28 mouse cellular contexts compared by ENCODE assay signal in the genomic region with DNA sequence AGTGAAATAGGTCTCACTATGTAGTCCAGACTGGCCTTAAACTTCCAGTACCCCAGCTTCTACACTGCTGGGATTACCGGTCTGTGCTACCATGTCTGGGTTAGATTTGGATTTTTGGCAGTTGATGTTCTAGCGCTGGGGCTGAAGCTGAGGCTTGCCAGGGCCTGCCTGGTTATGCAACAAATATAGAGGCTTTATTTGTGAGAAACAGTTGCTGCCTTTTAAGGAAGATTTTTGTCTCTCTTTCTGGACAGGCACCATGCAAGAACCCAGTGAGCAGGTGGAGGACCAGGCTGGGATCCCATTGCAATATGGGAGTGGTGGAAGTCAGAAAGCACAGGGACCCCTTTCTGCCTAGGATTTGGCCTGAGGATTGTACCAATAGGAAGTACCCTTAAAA. TPM values are rescaled to one million over a fixed set of nuclear protein-coding genes. Genes with fewer than 3 reads are reported as not detected.
DNase-seq lines count a peak whose midpoint lies in the region; ATAC-seq and TF ChIP-seq lines count a peak whose summit lies in the region.
"Had no signal": no experiment of that assay in that cellular context is flagged by ENCODE, and none has a peak within 500 bp of the region (broad histone marks: within the 10 kb centered on the region; RNA-seq: fewer than 3 reads in every experiment).

No protein-coding gene starts in this region.

- H3K4me1 ChIP-seq in forebrain, embryonic 11.5 days (replicated peaks; ENCODE audit: control insufficient read depth, insufficient read depth, low read length), result no peaks in the 10 kb centered on the region
- H3K4me1 ChIP-seq in forebrain, embryonic 10.5 days, result peaks cover 15% of the 10 kb centered on the region
- H3K4me1 ChIP-seq in liver, adult 2 months (ENCODE audit: control insufficient read depth, insufficient read depth, low read length), result 0 out of 2 replicates have a peak, but pooled peaks cover 5% of the 10 kb centered on the region
- H3K4me1 ChIP-seq in liver, embryonic 11.5 days (replicated peaks; ENCODE audit: control insufficient read depth, insufficient read depth, low read length), result peaks cover 6% of the 10 kb centered on the region

- DNase-seq in forebrain, embryonic 11.5 days (ENCODE audit: low spot score), result peak; percentile 41
- DNase-seq in forebrain, embryonic 10.5 days (ENCODE audit: extremely low spot score, low spot score), result no peak
- peak; percentile 12 for DNase-seq in liver, adult 2 months (ENCODE audit: extremely low read depth, low read depth, low spot score)
- DNase-seq in liver, embryonic 11.5 days (ENCODE audit: low spot score), result no peak
- peak; percentile 8 for DNase-seq in skeletal muscle tissue, adult 2 months (ENCODE audit: low read depth, low spot score)
- DNase-seq in gastrocnemius, adult 18-20 months (ENCODE audit: low spot score), result no peak
- DNase-seq: adrenal gland, adult 2 months; adrenal gland, postnatal 10 days; adrenal gland, postnatal 25 days; B cell, adult 2 months; cerebellum, adult 11 months; cerebellum, adult 18-20 months; cerebellum, adult 8-10 months; cerebellum, adult 9-11 months; cerebellum, postnatal 14 days; cerebellum, postnatal 36 days; embryo, embryonic 11 days; forebrain, postnatal 0 days had no signal

- no peaks in the 10 kb centered on the region for H3K79me2 ChIP-seq in liver, adult 2 months (ENCODE audit: control insufficient read depth, insufficient read depth, low read length)

- no peak for ATAC-seq in forebrain, embryonic 11.5 days (replicated peaks; ENCODE audit: low FRiP score)
- ATAC-seq in liver, embryonic 11.5 days (replicated peaks; ENCODE audit: low FRiP score), result no peak
- ATAC-seq: activated CD4-positive, CD25-positive, alpha-beta regulatory T cell, adult 4 months; CD4-positive, CD25-positive, alpha-beta regulatory T cell, adult 4 months; forebrain, embryonic 13.5 days; forebrain, embryonic 15.5 days; forebrain, postnatal 0 days; Patski had no signal

- TF ChIP-seq POLR2A in liver, adult 2 months (IDR thresholded peaks at IDR 0.05; ENCODE audit: extremely low read depth, insufficient read depth, low read length), result no peak

- no peak overlapping the region for H3K27ac ChIP-seq in forebrain, embryonic 11.5 days (ENCODE audit: low read depth, low read length)
- no peak overlapping the region for H3K27ac ChIP-seq in forebrain, embryonic 10.5 days
- H3K27ac ChIP-seq in liver, adult 2 months (replicated peaks; ENCODE audit: insufficient read depth, low read depth, low read length), result no peak overlapping the region
- H3K27ac ChIP-seq in liver, embryonic 11.5 days (ENCODE audit: low read depth, low read length), result no peak overlapping the region
- H3K27ac ChIP-seq: embryonic facial prominence, embryonic 13.5 days; embryonic facial prominence, embryonic 15.5 days; forebrain, embryonic 13.5 days; forebrain, embryonic 15.5 days had no signal

- H3K4me2 ChIP-seq in forebrain, embryonic 11.5 days (ENCODE audit: low read depth, low read length, severe bottlenecking), result no peak overlapping the region
- H3K4me2 ChIP-seq in liver, embryonic 11.5 days, result no peak overlapping the region
- H3K4me2 ChIP-seq: embryonic facial prominence, embryonic 13.5 days; embryonic facial prominence, embryonic 15.5 days; forebrain, embryonic 13.5 days; forebrain, embryonic 15.5 days had no signal

- WGBS in forebrain, embryonic 11.5 days, result 92% methylated on average over 2 of the region's 2 CpGs
- 96% methylated on average over 2 of the region's 2 CpGs for WGBS in forebrain, embryonic 10.5 days
- 86% methylated on average over 2 of the region's 2 CpGs for WGBS in liver, adult 2 months
- 97% methylated on average over 2 of the region's 2 CpGs for WGBS in liver, embryonic 11.5 days

- no peak for TF ChIP-seq CTCF in liver, adult 2 months (IDR thresholded peaks at IDR 0.05; ENCODE audit: low read depth, low read length)

- no peaks in the 10 kb centered on the region for H3K27me3 ChIP-seq in forebrain, embryonic 11.5 days (ENCODE audit: control insufficient read depth, insufficient read depth, low read length)
- 0 out of 2 replicates have a peak, but pooled peaks cover under 1% of the 10 kb centered on the region for H3K27me3 ChIP-seq in forebrain, embryonic 10.5 days (ENCODE audit: poor library complexity, severe bottlenecking)
- H3K27me3 ChIP-seq in liver, adult 2 months (ENCODE audit: control insufficient read depth, insufficient read depth, low read length), result no peaks in the 10 kb centered on the region
- no peaks in the 10 kb centered on the region for H3K27me3 ChIP-seq in liver, embryonic 11.5 days (replicated peaks; ENCODE audit: control insufficient read depth, insufficient read depth, low read length)
- H3K27me3 ChIP-seq: embryonic facial prominence, embryonic 13.5 days; embryonic facial prominence, embryonic 15.5 days; forebrain, embryonic 13.5 days; forebrain, embryonic 15.5 days; Patski had no signal

- no peak overlapping the region for H3K4me3 ChIP-seq in forebrain, embryonic 11.5 days (ENCODE audit: low read depth, low read length)
- no peak overlapping the region for H3K4me3 ChIP-seq in forebrain, embryonic 10.5 days
- no peak overlapping the region for H3K4me3 ChIP-seq in liver, adult 2 months (ENCODE audit: insufficient read depth, low read depth, low read length)
- H3K4me3 ChIP-seq in liver, embryonic 11.5 days (ENCODE audit: low read depth, low read length), result no peak overlapping the region
- H3K4me3 ChIP-seq: embryonic facial prominence, embryonic 13.5 days; embryonic facial prominence, embryonic 15.5 days; erythroblast, embryonic 14.5 days; forebrain, embryonic 13.5 days; forebrain, embryonic 15.5 days had no signal

- no peak overlapping the region for H3K9ac ChIP-seq in forebrain, embryonic 11.5 days (ENCODE audit: low read length)
- H3K9ac ChIP-seq in liver, adult 2 months (ENCODE audit: low read depth, low read length), result no peak overlapping the region
- H3K9ac ChIP-seq in liver, embryonic 11.5 days (ENCODE audit: low read depth, low read length), result no peak overlapping the region
- H3K9ac ChIP-seq: embryonic facial prominence, embryonic 13.5 days; embryonic facial prominence, embryonic 15.5 days; forebrain, embryonic 13.5 days; forebrain, embryonic 15.5 days; forebrain, postnatal 0 days had no signal

- no peaks in the 10 kb centered on the region for H3K36me3 ChIP-seq in forebrain, embryonic 11.5 days (ENCODE audit: control insufficient read depth, insufficient read depth, low read length)
- no peaks in the 10 kb centered on the region for H3K36me3 ChIP-seq in forebrain, embryonic 10.5 days (replicated peaks)
- H3K36me3 ChIP-seq in liver, adult 2 months (ENCODE audit: control insufficient read depth, insufficient read depth, low read length), result no peaks in the 10 kb centered on the region
- no peaks in the 10 kb centered on the region for H3K36me3 ChIP-seq in liver, embryonic 11.5 days (ENCODE audit: control insufficient read depth, insufficient read depth, low read length)
- H3K36me3 ChIP-seq: embryonic facial prominence, embryonic 13.5 days; embryonic facial prominence, embryonic 15.5 days; forebrain, embryonic 15.5 days; G1E had no signal

- no peaks in the 10 kb centered on the region for H3K9me3 ChIP-seq in forebrain, embryonic 11.5 days (ENCODE audit: control insufficient read depth, low read length)
- peaks cover 5% of the 10 kb centered on the region; the same call in 1 of the 2 replicates for H3K9me3 ChIP-seq in forebrain, embryonic 10.5 days
- H3K9me3 ChIP-seq in liver, embryonic 11.5 days (ENCODE audit: control insufficient read depth, low read length), result no peaks in the 10 kb centered on the region
- H3K9me3 ChIP-seq: embryonic facial prominence, embryonic 13.5 days; embryonic facial prominence, embryonic 15.5 days; forebrain, embryonic 13.5 days; forebrain, embryonic 15.5 days had no signal

RNA-seq across cellular contexts. Expression of gene Polm, which starts 3.9 kb away (rescaled TPM):
- polyA plus RNA-seq in forebrain, embryonic 11.5 days (2014; fragmentation: Nextera tagmentation; extraction: Ambion mirVana), result 8.8 and 8.9 TPM in 2 replicates
- 10.1 and 10.6 TPM in 2 replicates for polyA plus RNA-seq in forebrain, embryonic 10.5 days (2016; fragmentation: Nextera tagmentation; extraction: Ambion mirVana)
- total RNA-seq in liver, adult 2 months (2014; rRNA removed), result 2.6 and 2.7 TPM in 2 replicates
- polyA plus RNA-seq in liver, adult 2 months (2012; rRNA removed), result 8.1 and 13.3 TPM in 2 replicates
- polyA plus RNA-seq in liver, embryonic 11.5 days (2014; fragmentation: Nextera tagmentation; extraction: Ambion mirVana), result 6.0 and 6.2 TPM in 2 replicates
- 1 to 10 TPM; 2.0 to 2.3 TPM for total RNA-seq in gastrocnemius, adult 18-20 months (2021)

RNA-seq across cellular contexts. Expression of gene Aebp1, which starts 20.0 kb away (rescaled TPM):
- 20.4 and 24.9 TPM in 2 replicates for polyA plus RNA-seq in forebrain, embryonic 11.5 days (2014; fragmentation: Nextera tagmentation; extraction: Ambion mirVana)
- 8.0 and 8.8 TPM in 2 replicates for polyA plus RNA-seq in forebrain, embryonic 10.5 days (2016; fragmentation: Nextera tagmentation; extraction: Ambion mirVana)
- 0.83 and 1.7 TPM in 2 replicates for total RNA-seq in liver, adult 2 months (2014; rRNA removed)
- polyA plus RNA-seq in liver, adult 2 months (2012; rRNA removed), result 1.4 and 1.6 TPM in 2 replicates
- polyA plus RNA-seq in liver, embryonic 11.5 days (2014; fragmentation: Nextera tagmentation; extraction: Ambion mirVana), result 11.3 TPM in 2 replicates
- total RNA-seq in gastrocnemius, adult 18-20 months (2021), result 10 to 100 TPM; 61.2 to 83.6 TPM
- total RNA-seq: common myeloid progenitor, adult 5-6 weeks; G1E had no signal
- polyA plus RNA-seq: G1E had no signal

RNA-seq across cellular contexts. Expression of gene Pold2, which starts 36.3 kb away (rescaled TPM):
- 130 TPM in 2 replicates for polyA plus RNA-seq in forebrain, embryonic 11.5 days (2014; fragmentation: Nextera tagmentation; extraction: Ambion mirVana)
- 158 and 163 TPM in 2 replicates for polyA plus RNA-seq in forebrain, embryonic 10.5 days (2016; fragmentation: Nextera tagmentation; extraction: Ambion mirVana)
- total RNA-seq in liver, adult 2 months (2014; rRNA removed), result 10.7 and 22.1 TPM in 2 replicates
- 59.5 and 81.1 TPM in 2 replicates for polyA plus RNA-seq in liver, adult 2 months (2012; rRNA removed)
- polyA plus RNA-seq in liver, embryonic 11.5 days (2014; fragmentation: Nextera tagmentation; extraction: Ambion mirVana), result 151 and 158 TPM in 2 replicates
- 10 to 100 TPM; 44.5 to 45.6 TPM for total RNA-seq in gastrocnemius, adult 18-20 months (2021)

RNA-seq across cellular contexts. Expression of gene Pgam2, which starts 38.2 kb away (rescaled TPM):
- polyA plus RNA-seq in forebrain, embryonic 11.5 days (2014; fragmentation: Nextera tagmentation; extraction: Ambion mirVana), result 5.3 and 6.5 TPM in 2 replicates
- polyA plus RNA-seq in forebrain, embryonic 10.5 days (2016; fragmentation: Nextera tagmentation; extraction: Ambion mirVana), result 2.8 and 2.9 TPM in 2 replicates
- 0.13 and 0.92 TPM in 2 replicates for total RNA-seq in liver, adult 2 months (2014; rRNA removed)
- polyA plus RNA-seq in liver, adult 2 months (2012; rRNA removed), result not detected in 2 replicates
- polyA plus RNA-seq in liver, embryonic 11.5 days (2014; fragmentation: Nextera tagmentation; extraction: Ambion mirVana), result 6.0 and 12.1 TPM in 2 replicates
- total RNA-seq in gastrocnemius, adult 18-20 months (2021), result 1,000 to 10,000 TPM; 2,496 to 2,633 TPM
- total RNA-seq: adrenal gland, adult 2 months; adrenal gland, postnatal 25 days; common myeloid progenitor, adult 5-6 weeks had no signal
- polyA plus RNA-seq: adrenal gland, adult 2 months; erythroblast, embryonic 14.5 days had no signal

RNA-seq across cellular contexts. Expression of gene Dbnl, which starts 53.5 kb away (rescaled TPM):
- polyA plus RNA-seq in forebrain, embryonic 11.5 days (2014; fragmentation: Nextera tagmentation; extraction: Ambion mirVana), result 152 and 157 TPM in 2 replicates
- polyA plus RNA-seq in forebrain, embryonic 10.5 days (2016; fragmentation: Nextera tagmentation; extraction: Ambion mirVana), result 140 and 141 TPM in 2 replicates
- 17.0 and 17.5 TPM in 2 replicates for total RNA-seq in liver, adult 2 months (2014; rRNA removed)
- 25.6 and 27.1 TPM in 2 replicates for polyA plus RNA-seq in liver, adult 2 months (2012; rRNA removed)
- 104 and 110 TPM in 2 replicates for polyA plus RNA-seq in liver, embryonic 11.5 days (2014; fragmentation: Nextera tagmentation; extraction: Ambion mirVana)
- 10 to 100 TPM; 11.1 to 12.7 TPM for total RNA-seq in gastrocnemius, adult 18-20 months (2021)

Comparison
In these comparisons a context has a peak if more than half of its experiments do, and no peak if none do; other contexts are left out.
1. DNase-seq: peak in forebrain, embryonic 11.5 days (single experiment), liver, adult 2 months (single experiment) and skeletal muscle tissue, adult 2 months (single experiment); none in forebrain, embryonic 10.5 days (single experiment), liver, embryonic 11.5 days (single experiment) and gastrocnemius, adult 18-20 months (single experiment).